Mouse (Mus musculus): ENCODE measurements at regions not wholly inside any gene's neighbourhood (a gene's known extent, or its start where the extent isn't known, plus 50 kb on each side); places are given as distances from the start of the nearest gene placed in this dataset.

GRCm38 (mm10) chr4:125890510-125890909 is 133.8 kb upstream of the Csf3r start:
- DNase-seq, result no peak

- DNase-seq, result no peak
Observed at GRCm38 (mm10) chr4:125893139-125893538, 131.2 kb upstream of the Csf3r start.

DNA sequence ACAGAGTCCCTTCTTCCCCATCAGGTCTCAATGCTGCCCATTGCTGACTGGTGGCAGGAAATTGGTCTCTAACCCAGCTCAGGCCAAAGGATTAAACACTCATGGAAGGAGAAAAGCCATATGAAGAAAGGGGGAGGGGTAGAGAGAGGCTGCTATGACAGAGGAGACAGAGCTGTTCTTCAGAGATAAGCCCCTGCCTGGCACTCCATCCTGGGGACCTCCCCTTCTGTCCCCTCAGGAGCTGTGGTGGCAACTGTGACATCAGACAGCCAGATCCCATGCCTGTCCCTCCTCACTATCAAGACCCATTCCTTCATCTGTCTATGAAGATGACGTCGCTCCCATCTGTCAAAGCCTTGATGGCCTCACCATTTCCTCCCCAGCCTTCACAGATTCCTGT is 126.6 kb upstream of the Csf3r start:
- DNase-seq, result no peak

GRCm38 (mm10) chr4:125898631-125899348 is 125.6 kb upstream of the Csf3r start:
- DNase-seq, result no peak

- no peak for DNase-seq
Observed at GRCm38 (mm10) chr4:125901546-125902276, 122.6 kb upstream of the Csf3r start.

DNA sequence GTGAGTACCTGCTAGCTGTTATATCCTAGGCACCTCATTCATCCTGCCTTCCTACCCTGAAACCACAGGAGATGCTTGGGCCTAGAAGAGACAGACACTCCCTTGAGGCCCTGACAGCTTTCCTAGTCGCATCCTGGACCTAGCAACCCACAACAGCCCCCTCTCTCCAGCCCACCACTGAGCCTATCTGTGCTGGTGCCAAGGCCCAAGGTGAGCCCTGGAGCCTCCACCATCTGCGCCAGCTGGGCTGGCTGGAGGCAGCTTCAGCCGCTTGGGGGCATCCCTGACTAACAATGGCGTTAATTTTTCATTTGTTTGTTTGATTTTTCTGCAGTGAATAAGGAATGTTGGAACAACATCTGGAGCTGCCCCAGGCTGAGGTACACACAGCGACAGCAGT is 118.1 kb upstream of the Csf3r start:
- DNase-seq, result no peak

- no peak for DNase-seq
Observed at GRCm38 (mm10) chr4:125908901-125909300, 115.4 kb upstream of the Csf3r start.

DNA sequence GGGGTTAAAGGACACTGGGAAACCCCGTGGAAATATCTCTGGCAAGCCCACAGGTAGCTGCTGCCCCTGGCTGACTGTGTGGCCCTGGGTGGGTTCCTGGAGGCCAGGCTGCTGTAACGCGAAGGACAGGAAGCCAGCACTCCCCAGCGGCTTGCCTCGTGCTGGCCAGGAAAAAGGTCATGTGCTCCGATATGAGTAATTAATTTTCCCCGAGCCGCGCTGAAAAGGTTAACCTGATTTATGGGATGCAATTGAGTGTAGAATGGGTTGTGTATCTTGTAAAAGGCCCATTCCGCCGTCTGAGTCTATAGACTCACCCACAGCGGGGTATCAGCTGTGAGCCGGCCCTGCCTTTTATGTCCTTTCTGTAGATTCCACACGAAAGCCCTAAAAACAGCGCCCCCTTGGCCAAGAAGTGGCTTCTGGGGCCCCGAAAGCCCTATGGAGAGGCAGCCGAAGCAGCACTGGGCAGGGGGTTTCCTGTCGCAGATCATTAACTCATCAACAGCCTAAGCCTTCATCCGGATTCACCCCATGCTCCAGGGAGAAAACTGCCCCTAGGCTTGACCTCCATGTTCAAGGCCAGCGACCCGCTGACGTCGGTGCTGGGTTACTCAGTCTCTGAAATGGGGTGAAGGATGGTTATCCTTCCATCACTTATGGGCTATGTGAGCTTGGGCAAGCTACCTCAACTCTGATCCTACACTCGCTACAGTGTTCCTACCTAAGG is 112.6 kb upstream of the Csf3r start:
- no peak for DNase-seq

- peak; percentile 24 for DNase-seq
Observed at GRCm38 (mm10) chr4:125912444-125913049, 111.8 kb upstream of the Csf3r start.

- no peak for DNase-seq
Observed at GRCm38 (mm10) chr4:125915166-125915565, 109.2 kb upstream of the Csf3r start.

GRCm38 (mm10) chr4:125917210-125917609 is 107.1 kb upstream of the Csf3r start:
- DNase-seq, result no peak

- DNase-seq, result no peak
Observed at GRCm38 (mm10) chr4:125921550-125922316, 102.6 kb upstream of the Csf3r start.

DNA sequence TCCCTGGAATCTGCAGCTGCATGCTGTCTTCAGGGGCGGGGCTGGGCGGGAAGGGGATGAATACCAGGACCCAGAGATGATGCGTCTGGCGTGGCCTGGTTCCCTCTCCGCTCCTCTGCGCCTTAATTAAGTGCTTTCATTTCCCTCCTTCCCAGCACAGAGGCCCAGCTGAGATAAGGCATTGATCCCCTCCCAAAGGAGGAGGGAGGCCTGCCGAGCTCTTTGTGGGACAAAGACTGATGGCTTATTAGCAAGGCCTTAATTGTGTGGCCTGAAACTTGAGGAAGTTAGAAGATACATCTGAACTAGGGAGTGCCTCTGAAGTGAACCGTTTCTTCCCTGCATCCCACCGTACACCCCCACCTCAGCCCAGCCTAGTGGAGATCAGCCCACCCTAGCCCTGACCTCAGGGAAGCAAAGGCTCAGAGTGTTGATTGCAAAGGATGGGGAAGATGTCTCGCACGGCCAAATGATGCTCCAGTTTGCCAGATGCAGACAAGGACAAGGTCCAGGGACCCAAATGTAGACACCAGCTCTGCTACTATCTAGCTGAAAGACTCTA is 102.0 kb upstream of the Csf3r start:
- DNase-seq, result no peak

- DNase-seq, result no peak
Observed at GRCm38 (mm10) chr4:125923225-125923624, 101.1 kb upstream of the Csf3r start.

- no peak for DNase-seq
Observed at GRCm38 (mm10) chr4:125928196-125928595, 96.2 kb upstream of the Csf3r start.

GRCm38 (mm10) chr4:125929122-125929772 is 95.1 kb upstream of the Csf3r start:
- no peak for DNase-seq

- no peak for DNase-seq
Observed at GRCm38 (mm10) chr4:125930764-125931163, 93.6 kb upstream of the Csf3r start.

DNA sequence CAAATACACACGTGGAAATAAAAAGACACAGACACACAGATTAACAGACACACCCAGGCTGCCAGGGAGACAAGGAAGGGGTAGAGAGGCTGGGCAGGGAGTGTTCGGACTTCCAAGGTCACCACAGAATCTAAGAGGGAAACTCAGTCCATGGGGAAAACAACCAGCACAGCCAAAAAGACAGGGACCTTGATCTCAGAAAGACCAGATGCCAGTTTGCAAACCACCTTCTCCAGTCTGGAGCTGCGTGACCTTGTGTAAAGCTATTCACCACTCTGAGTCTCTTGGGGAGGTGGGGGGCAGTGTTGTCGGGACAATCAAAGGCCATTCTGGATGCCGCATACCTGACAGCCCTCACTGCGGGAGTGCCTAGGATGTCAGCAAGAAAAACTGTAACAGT is 93.0 kb upstream of the Csf3r start:
- DNase-seq, result no peak

- DNase-seq, result no peak
Observed at GRCm38 (mm10) chr4:125932036-125932756, 92.2 kb upstream of the Csf3r start.

DNA sequence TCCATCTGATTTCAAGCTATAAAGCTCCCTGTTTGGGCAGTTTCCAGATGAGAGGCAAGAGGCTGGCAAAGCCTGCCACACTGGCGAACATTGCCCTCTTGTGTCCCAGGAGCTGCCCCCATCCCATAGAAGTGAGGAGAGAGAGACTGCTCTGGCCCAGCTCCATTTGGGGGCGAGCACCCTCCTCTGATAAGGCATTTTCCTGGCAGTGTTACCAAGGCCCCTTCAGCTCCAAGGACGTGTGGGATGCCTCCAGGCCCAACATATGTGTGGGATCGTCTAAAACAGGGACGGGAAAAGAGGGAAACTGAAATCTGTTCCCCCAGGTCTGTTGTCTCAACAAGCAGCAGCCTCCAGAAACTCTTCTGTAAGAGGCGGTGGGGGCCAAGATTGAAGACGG is 88.0 kb upstream of the Csf3r start:
- DNase-seq, result no peak

- DNase-seq, result no peak
Observed at GRCm38 (mm10) chr4:125938186-125938585, 86.2 kb upstream of the Csf3r start.

Data from lung, postnatal 14 days (tissue).